Mouse (Mus musculus) liver, postnatal 0 days (tissue): ENCODE measurements around the gene Selenoo.

ENCODE experiments used
- CTCF ChIP-seq: sonication (generic); IDR thresholded peaks from 2 replicates; pipeline ENCODE4 v1.5.1; 2016; ENCODE audit warnings: antibody characterized with exemption, low read depth
- EP300 ChIP-seq: IDR thresholded peaks from 2 replicates; pipeline ENCODE4 v1.6.1; 2016; ENCODE audit warnings: antibody characterized with exemption, low read depth, mild to moderate bottlenecking

- TF ChIP-seq CTCF: no peak
- no peak for TF ChIP-seq EP300
Observed at GRCm38 (mm10) chr15:89092181-89092580, 3.3 kb downstream of the Selenoo start.
